Mouse (Mus musculus) ES-E14 (cell line): ENCODE measurements around the gene Cxcl1.
"Not testable (repeated sequence)": the region's sequence is repeated elsewhere in the genome, so short reads cannot be mapped to it uniquely, and the experiment has no call there.

Experiments used
- CHD2 ChIP-seq: IDR thresholded peaks from 2 replicates; pipeline ENCODE4 v1.6.1; 2014; ENCODE audit warnings: mild to moderate bottlenecking, low read depth, low read length, inconsistent platforms
- HCFC1 ChIP-seq: IDR thresholded peaks from 2 replicates; pipeline ENCODE4 v1.6.1; 2012; ENCODE audit warnings: low read length, inconsistent platforms, borderline replicate concordance; ENCODE audit not compliant: insufficient read depth
- ZC3H11A ChIP-seq: IDR thresholded peaks from 2 replicates; pipeline ENCODE4 v1.6.1; 2012; ENCODE audit warnings: low read depth, mild to moderate bottlenecking, inconsistent platforms, low read length, borderline replicate concordance
- ZNF384 ChIP-seq: IDR thresholded peaks from 2 replicates; pipeline ENCODE4 v1.6.1; 2012; ENCODE audit warnings: low read depth, low read length, inconsistent platforms

DNA sequence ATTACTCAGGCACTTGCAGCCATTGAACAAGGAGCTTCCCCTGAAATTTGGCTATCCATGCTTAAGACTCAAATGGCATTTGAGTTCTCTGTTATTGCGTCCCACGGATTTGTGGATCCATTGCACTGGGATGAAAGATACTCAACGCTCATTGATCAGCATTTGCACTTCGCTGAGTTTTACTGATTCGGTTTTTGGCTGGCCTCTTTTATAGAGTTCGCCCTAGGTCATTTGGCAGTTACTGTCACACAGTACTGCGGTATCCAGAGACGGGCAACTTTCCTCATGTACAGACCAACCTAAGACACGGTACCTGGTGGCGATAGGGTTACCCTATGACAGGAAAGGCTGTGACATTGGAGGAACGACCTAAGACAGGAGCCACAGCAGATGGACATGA is 39.6 kb upstream of the Cxcl1 start:
- TF ChIP-seq CHD2, HCFC1, ZC3H11A, ZNF384: not testable (repeated sequence)
